Mouse (Mus musculus): ENCODE data around the gene Fbxl17.

The Fbxl17 gene

GRCm38 (mm10) chr17:63459712-63460495, 39.9 kb downstream of the Fbxl17 start:
- no peak for DNase-seq (ENCODE audit: low read depth, low spot score)

DNA sequence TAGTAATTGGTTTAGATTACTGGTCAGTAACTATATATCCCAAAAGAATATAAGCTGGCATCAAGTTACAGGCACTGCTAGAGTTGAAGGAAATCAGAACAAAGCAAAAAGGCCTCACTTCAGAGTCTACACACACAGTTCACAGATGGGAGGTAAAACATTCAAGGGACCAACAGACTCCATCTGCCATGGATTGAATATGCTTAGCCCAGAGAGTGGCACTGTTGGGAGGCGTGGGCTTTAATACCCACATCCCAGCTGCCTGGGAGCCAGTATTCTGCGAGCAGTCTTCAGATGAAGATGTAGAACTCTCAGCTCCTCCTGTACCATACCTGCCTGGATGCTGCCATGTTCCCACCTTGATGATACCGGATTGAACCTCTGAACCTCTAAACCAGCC, 41.8 kb downstream of the Fbxl17 start:
- DNase-seq (ENCODE audit: low read depth, low spot score) = no peak

GRCm38 (mm10) chr17:63451311-63452006, 48.4 kb downstream of the Fbxl17 start:
- no peak for DNase-seq (ENCODE audit: low read depth, low spot score)

DNA sequence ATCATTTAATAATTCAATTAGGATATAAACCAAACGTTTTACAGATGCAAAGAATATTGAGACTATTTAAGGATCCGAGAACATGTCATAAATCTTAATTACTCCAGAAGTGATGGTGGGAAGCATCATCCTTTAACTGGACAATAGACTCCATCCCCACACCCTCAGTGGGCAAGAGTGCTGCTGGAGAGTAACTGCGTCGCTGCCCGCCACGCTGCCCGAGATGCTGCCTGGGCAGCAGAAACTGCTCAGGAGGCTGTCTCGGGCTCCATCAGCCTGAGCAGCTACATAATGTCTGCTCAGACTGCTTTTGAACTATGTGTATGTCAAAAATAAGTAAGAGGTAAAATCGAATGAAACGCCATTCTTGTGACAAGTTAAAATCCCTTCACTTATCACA, 52.1 kb downstream of the Fbxl17 start:
- DNase-seq (ENCODE audit: low read depth, low spot score) = no peak

GRCm38 (mm10) chr17:63446971-63447679, 52.7 kb downstream of the Fbxl17 start:
- no peak for DNase-seq (ENCODE audit: low read depth, low spot score)

- no peak for DNase-seq (ENCODE audit: low read depth, low spot score)
Observed at GRCm38 (mm10) chr17:63445212-63445611, 54.6 kb downstream of the Fbxl17 start.

- no peak for DNase-seq (ENCODE audit: low read depth, low spot score)
Observed at GRCm38 (mm10) chr17:63437424-63437823, 62.4 kb downstream of the Fbxl17 start.

DNA sequence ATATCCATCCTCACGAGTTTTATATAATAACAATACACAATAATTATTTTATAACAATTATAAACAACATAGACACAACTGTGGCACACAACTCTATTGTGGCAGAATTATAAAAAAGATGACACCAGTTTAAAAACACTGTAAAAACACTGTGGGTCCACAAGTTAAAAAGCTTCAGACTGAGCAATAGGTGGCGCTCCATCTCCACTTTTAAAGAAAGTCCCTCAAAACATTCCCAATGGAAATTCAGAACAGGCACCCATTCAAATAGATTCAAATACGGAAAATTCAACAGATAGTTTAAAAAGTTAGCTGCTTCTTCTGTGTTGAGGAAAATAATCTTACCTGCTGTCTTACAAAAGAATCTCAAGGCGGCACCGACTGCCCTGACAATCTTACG, 65.7 kb downstream of the Fbxl17 start:
- no peak for DNase-seq (ENCODE audit: low read depth, low spot score)

GRCm38 (mm10) chr17:63431650-63432049, 68.2 kb downstream of the Fbxl17 start:
- DNase-seq (ENCODE audit: low read depth, low spot score) = no peak

- DNase-seq (ENCODE audit: low read depth, low spot score) = no peak
Observed at GRCm38 (mm10) chr17:63430395-63431075, 69.3 kb downstream of the Fbxl17 start.

DNA sequence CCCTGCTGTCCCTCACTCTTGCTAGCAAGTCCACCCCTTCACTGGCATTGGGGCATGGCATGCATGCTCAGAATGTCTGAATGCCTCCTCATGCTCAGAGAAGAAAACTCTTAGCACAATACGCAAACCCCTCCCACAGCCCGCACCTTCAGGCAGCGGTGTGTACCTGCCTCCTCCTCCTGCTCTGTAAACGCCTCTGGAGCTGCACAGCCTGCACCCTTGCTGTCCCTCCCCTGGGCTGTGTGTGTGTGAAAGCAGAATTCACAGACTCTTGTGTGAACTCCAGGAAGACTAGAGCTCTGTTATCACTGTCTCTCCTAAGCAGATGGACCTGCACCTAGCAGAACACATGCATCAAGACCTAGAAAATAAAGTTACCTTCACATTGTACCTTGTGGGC, 76.0 kb downstream of the Fbxl17 start:
- DNase-seq (ENCODE audit: low read depth, low spot score) = no peak

GRCm38 (mm10) chr17:63422685-63423084, 77.1 kb downstream of the Fbxl17 start:
- no peak for DNase-seq (ENCODE audit: low read depth, low spot score)

GRCm38 (mm10) chr17:63421864-63422263, 78.0 kb downstream of the Fbxl17 start:
- DNase-seq (ENCODE audit: low read depth, low spot score) = no peak

DNA sequence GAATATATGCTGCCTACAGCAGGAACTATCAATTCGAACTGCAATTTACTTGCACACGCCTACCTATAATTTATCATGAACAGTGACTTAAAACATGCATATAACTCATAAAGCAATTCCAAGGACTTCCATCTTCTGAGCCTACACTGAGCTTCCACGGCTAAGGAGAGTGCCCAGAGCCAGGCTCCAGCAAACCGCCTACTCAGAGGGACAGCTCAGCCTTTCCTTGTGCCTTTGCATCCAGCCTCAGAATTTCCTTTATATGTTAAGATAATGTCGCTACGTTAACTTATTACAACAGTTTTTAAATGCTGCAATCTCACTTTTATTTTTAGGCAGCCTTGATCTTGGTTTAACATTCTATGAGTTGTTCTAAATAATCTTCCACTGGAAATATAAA, 80.3 kb downstream of the Fbxl17 start:
- DNase-seq (ENCODE audit: low read depth, low spot score) = no peak

DNA sequence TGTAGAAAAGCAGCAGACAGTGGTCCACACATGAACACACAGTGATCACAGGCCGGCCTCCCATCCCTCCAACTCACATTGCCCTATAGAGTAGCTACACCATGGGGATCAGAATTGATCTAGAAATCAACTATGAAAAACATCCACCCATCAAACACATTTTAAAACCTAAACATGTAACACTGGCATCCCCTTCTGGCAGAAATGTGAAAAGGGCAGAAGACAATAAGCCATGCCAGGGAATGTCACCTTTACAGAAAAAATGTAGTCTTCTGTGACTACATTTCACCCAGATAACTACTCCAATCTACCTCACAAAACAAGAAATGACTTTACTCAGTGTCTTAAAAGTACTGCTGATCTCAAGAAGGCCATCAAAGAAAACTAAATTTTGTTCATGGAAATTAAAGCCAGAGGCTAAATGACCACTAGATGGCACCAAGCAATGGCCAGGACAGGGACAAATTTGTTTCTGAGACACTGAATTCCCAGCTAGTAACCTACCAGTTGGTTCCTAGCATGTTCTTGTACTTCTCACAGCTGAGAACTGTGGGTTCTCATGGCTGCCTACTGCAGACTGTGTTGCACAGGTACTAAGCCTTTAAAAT, 85.7 kb downstream of the Fbxl17 start:
- DNase-seq (ENCODE audit: low read depth, low spot score) = peak; percentile 9

GRCm38 (mm10) chr17:63411564-63411963, 88.3 kb downstream of the Fbxl17 start:
- no peak for DNase-seq (ENCODE audit: low read depth, low spot score)

DNA sequence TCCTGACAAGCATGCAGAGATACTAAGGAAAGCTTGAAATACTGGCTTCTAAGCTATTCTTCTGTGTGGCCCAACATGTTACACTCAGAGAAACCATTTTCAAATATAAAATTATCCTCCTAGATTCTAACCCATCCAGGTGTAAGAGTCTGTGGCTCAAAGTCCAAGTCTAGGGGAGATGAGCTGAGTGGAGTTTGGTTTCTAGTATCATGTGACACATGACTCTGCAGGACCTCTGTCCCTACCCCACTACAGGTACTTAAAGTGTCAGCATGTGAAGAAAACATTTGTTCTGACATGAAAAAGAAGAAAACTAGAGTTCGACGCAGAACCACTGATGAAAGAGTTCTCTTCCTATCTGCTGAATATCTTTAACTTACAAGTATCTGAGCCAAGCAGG, 89.7 kb downstream of the Fbxl17 start:
- no peak for DNase-seq (ENCODE audit: low read depth, low spot score)

DNA sequence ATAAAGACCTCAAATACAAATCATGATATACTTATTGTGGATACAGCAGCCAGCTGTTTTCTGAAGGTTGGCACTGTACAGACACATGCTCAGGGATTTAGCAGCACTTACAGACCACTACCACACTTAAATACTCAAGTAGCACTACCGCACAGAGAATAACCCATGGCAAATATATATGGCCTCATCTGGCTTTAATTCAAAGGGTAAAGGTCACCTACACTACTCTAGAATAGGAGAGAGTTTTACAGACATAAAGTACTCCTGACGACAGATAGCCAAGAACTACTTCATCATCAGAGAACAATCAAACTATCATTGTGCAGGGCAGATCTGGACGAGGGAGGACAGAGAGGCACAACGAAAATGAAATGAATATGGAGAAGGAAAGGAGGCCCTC, 93.9 kb downstream of the Fbxl17 start:
- DNase-seq (ENCODE audit: low read depth, low spot score) = no peak

DNA sequence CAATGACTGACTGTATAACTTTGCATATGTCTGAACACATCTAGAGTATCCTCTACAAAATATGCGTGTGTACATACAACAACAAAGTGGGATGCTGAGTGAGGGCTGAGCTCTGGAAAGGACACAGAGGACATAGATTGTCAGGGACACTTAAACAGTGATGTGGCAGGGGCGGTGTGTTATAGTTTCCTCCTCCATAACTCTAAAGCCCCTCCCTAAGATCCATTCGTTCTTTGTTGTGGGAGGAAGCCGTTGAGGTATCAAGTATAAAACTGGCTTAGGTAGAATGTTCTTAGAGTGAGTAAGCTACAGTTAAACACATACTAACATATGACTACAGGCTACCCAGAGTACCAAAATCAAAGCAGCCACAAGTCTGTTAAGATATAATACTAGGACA, 94.3 kb downstream of the Fbxl17 start:
- no peak for DNase-seq (ENCODE audit: low read depth, low spot score)

DNA sequence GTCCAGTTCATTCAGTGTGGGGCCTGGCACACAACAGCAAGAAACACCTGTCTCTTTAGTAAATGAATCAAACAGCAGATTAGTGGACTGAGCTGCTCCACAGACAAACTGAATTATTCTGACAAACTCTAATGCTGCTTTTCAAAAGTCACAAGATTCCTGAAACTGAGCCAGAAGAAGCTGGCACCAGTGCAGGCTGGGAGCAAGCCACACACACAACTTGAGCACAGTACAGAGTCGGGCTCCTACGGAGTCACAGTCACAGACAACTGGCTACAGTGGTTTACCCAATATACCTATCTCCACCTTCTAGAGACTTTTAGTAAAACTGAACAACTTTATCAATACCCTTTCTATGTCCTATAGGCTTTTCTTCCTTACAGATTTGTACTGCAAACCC, 94.8 kb downstream of the Fbxl17 start:
- DNase-seq (ENCODE audit: low read depth, low spot score) = no peak

DNA sequence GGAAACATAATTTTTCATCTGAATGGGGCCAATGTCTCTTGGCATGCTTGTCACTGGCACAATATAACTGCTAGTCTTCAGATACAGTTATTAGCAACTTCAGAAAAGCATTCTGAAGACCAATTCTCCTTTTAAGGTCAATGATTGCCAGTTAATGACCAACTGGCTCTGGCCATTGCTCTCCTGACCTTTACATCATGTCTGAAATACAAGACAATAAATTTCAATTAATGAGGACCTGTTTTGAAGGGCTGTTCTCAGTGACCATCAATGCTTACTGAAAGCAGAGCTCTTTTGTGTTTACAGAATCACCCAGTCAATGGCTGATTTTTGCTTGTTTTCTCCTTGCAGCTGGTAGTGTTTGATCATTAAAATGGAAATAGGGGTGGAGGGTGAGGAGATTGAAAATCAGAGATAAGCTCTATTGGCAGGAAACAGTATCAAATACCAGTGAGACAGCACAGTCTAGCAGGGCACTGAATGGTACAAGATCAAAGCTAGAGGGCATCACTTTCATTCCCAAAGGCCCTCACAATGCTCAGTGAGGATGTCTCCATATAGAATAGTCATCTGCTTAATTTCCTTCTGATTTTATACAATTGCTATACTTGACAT, 95.9 kb downstream of the Fbxl17 start:
- no peak for DNase-seq (ENCODE audit: low read depth, low spot score)
